Mouse (Mus musculus) midbrain, embryonic 16.5 days (tissue): ENCODE measurements around the gene Abcb9. TPM values are rescaled to one million over a fixed set of nuclear protein-coding genes. Genes with fewer than 3 reads are reported as not detected.

Experiments used
- ATAC-seq: fragments of 200-750 bp; cut with Nextera tagmentation; 2 replicates; pipeline ENCODE4 v1.8.0; 2017; ENCODE audit warnings: moderate TSS enrichment
- H3K27ac ChIP-seq: fragments of 300-500 bp; sonication (generic); 2 replicates; pipeline ENCODE4 v1.5.1; 2014; ENCODE audit warnings: mild to moderate bottlenecking, low read length, mixed read lengths
- H3K27me3 ChIP-seq: fragments of 300-500 bp; sonication (generic); 2 replicates; pipeline ENCODE4 v1.6.1; 2014; ENCODE audit warnings: low read depth, low read length, mixed read lengths; ENCODE audit not compliant: control insufficient read depth, insufficient read depth
- H3K36me3 ChIP-seq: fragments of 300-500 bp; sonication (generic); 2 replicates; pipeline ENCODE4 v1.6.1; 2014; ENCODE audit warnings: mild to moderate bottlenecking, low read length, moderate library complexity, mixed read lengths; ENCODE audit not compliant: control insufficient read depth, insufficient read depth
- H3K4me1 ChIP-seq: fragments of 300-500 bp; sonication (generic); 2 replicates; pipeline ENCODE4 v1.6.1; 2014; ENCODE audit warnings: mild to moderate bottlenecking, low read length, mixed read lengths; ENCODE audit not compliant: control insufficient read depth, insufficient read depth
- H3K4me2 ChIP-seq: fragments of 300-500 bp; sonication (generic); 2 replicates; pipeline ENCODE4 v1.6.1; 2014; ENCODE audit warnings: mild to moderate bottlenecking, low read length, mixed read lengths
- H3K4me3 ChIP-seq: fragments of 300-500 bp; sonication (generic); 2 replicates; pipeline ENCODE4 v1.5.1; 2014; ENCODE audit warnings: low read depth, mild to moderate bottlenecking, low read length, moderate library complexity, mixed read lengths
- H3K9ac ChIP-seq: fragments of 300-500 bp; sonication (generic); 2 replicates; pipeline ENCODE4 v1.6.1; 2014; ENCODE audit warnings: low read depth, low read length, mixed read lengths
- H3K9me3 ChIP-seq: fragments of 300-500 bp; sonication (generic); replicated peaks from 2 replicates; pipeline ENCODE4 v1.6.1; 2014; ENCODE audit warnings: mild to moderate bottlenecking, low read length, mixed read lengths; ENCODE audit not compliant: control insufficient read depth, poor library complexity, severe bottlenecking
- WGBS: fragments of 180-500 bp; shearing (Covaris S2); extraction: QIAGEN DNeasy Blood & Tissue Kit; methylation state at CpG from one replicate; pipeline ENCODE4 v1.1.7; 2014; 5-methylcytosine and 5-hydroxymethylcytosine counted together
- polyA plus RNA-seq: library from polyadenylated mRNA; unstranded; fragments of >200 nt; fragmentation: Nextera tagmentation; extraction: Ambion mirVana; gene quantifications from 2 replicates; pipeline ENCODE4 v1.2.1, GENCODE M21; 2015

Abcb9 gene
- polyA plus RNA-seq, 1 experiment from 2014 or later = 21.7 TPM

GRCm38 (mm10) chr5:124085513-124085912 lies 10.1 kb downstream of the Abcb9 start:
- no peaks in the 10 kb centered on the region for H3K9me3 ChIP-seq
- peaks cover 3% of the 10 kb centered on the region; the same call in 1 of the 2 replicates for H3K36me3 ChIP-seq
- no peak overlapping the region for H3K4me2 ChIP-seq
- H3K27me3 ChIP-seq = no peaks in the 10 kb centered on the region; the same call in 1 of the 2 replicates
- WGBS = 78% methylated on average over 3 of the region's 3 CpGs
- no peak overlapping the region for H3K27ac ChIP-seq
- no peaks in the 10 kb centered on the region for H3K4me1 ChIP-seq
- H3K9ac ChIP-seq = no peak overlapping the region
- ATAC-seq = no peak
- no peak overlapping the region for H3K4me3 ChIP-seq

DNA sequence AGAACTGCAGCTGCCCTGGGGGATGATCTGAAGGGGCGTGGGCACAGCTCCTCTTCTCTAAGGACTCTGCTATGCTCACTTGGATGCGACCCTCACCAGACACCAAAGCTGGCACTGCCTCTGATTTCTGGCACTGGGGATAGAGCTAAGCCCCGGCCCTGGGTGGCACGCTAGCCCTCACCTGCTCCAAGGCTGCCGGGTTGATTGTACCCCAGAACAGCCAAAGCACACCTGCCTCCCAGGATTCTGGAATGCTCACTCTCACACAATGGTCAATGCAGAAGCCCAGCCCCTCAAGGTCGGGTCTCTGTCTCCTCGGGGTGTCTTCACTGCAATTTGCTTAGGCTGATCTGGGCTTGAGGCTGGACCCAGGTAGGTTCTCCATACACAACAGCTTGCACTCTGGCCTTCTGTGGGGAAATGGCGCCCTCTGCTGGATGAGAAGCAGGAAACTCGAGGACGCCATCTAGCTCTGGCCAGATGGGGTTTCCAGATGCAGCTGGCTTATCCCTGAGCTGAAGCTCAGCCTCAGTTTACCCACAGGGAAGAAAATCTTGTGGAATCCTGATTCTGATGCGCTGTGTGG lies 10.9 kb downstream of the Abcb9 start:
- Histone ChIP-seq H3K9me3 (no peaks in the 10 kb centered on the region), H3K9ac (no peak overlapping the region), H3K4me1 (no peaks in the 10 kb centered on the region), H3K36me3 (peaks cover 2% of the 10 kb centered on the region; the same call in 1 of the 2 replicates), H3K4me3 (no peak overlapping the region), H3K27ac (no peak overlapping the region), H3K4me2 (no peak overlapping the region), H3K27me3 (no peaks in the 10 kb centered on the region; the same call in 1 of the 2 replicates)
- 0 out of 2 replicates have a peak, but pooled peaks have one; percentile 15 for ATAC-seq
- WGBS = 39% methylated on average over 11 of the region's 11 CpGs

GRCm38 (mm10) chr5:124083850-124084587 lies 11.6 kb downstream of the Abcb9 start:
- Histone ChIP-seq H3K9me3 (no peaks in the 10 kb centered on the region), H3K27ac (no peak overlapping the region), H3K9ac (no peak overlapping the region), H3K4me1 (no peaks in the 10 kb centered on the region), H3K4me2 (no peak overlapping the region), H3K4me3 (no peak overlapping the region), H3K27me3 (no peaks in the 10 kb centered on the region; the same call in 1 of the 2 replicates), H3K36me3 (no peaks in the 10 kb centered on the region)
- ATAC-seq = no peak
- WGBS = 86% methylated on average over 14 of the region's 14 CpGs

GRCm38 (mm10) chr5:124082941-124083688 lies 12.5 kb downstream of the Abcb9 start:
- H3K9ac ChIP-seq = no peak overlapping the region
- no peaks in the 10 kb centered on the region for H3K36me3 ChIP-seq
- no peak overlapping the region for H3K4me3 ChIP-seq
- H3K27ac ChIP-seq = no peak overlapping the region
- H3K4me1 ChIP-seq = no peaks in the 10 kb centered on the region
- H3K4me2 ChIP-seq = no peak overlapping the region
- H3K27me3 ChIP-seq = no peaks in the 10 kb centered on the region; the same call in 1 of the 2 replicates
- H3K9me3 ChIP-seq = no peaks in the 10 kb centered on the region
- WGBS = 90% methylated on average over 17 of the region's 17 CpGs
- no peak for ATAC-seq

DNA sequence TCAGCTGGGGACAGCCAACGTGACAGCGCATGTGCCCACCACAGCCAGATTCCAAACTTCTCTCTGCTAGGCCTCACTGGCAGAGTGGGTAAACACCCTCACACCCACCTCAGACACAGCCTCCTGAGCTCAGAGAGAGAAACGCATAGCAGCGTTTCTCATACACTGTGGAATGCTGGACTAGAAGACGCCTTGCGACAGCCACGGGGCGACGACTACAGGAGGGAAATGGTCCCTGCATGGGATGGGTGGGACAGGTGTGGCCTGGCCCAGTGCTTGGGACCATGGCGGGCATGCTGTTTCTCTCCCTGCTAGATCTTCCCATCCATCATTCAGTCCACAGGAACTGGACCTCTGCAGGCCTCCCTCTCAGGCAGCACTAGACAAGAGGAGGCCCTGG lies 13.2 kb downstream of the Abcb9 start:
- H3K9me3 ChIP-seq = no peaks in the 10 kb centered on the region

DNA sequence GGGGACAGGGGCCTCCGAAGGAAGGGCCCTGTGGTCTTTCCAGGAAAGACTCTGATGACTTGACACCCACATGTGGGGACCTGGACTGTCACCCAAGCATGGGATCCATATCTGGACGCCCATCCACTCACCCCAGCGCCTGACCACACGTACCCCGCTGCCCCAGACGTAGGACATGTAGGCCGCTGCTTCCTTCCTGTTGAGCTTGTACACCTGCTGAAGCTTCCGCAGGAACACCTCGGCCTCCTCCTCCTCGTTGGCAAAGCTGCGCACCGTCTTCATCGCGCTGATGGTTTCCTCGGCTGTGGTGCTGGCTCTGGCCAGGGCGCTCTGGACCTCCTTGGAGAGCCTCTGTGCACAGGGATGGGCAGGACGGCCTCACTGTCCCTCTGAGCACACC lies 15.7 kb downstream of the Abcb9 start:
- WGBS = 94% methylated on average over 17 of the region's 17 CpGs
- Histone ChIP-seq H3K27ac (no peak overlapping the region), H3K9ac (no peak overlapping the region), H3K27me3 (no peaks in the 10 kb centered on the region), H3K9me3 (no peaks in the 10 kb centered on the region), H3K4me3 (no peak overlapping the region), H3K4me1 (no peaks in the 10 kb centered on the region), H3K4me2 (no peak overlapping the region), H3K36me3 (no peaks in the 10 kb centered on the region)
- ATAC-seq = no peak

More for the DNA sequence above, 13.2 kb downstream of the Abcb9 start:
- H3K9ac ChIP-seq = no peak overlapping the region; the same call in 1 of the 2 replicates
- H3K36me3 ChIP-seq = no peaks in the 10 kb centered on the region
- 92% methylated on average over 10 of the region's 10 CpGs for WGBS
- ATAC-seq = no peak
- H3K4me1 ChIP-seq = no peaks in the 10 kb centered on the region
- H3K4me2 ChIP-seq = no peak overlapping the region
- H3K27ac ChIP-seq = no peak overlapping the region
- no peak overlapping the region for H3K4me3 ChIP-seq
- H3K27me3 ChIP-seq = no peaks in the 10 kb centered on the region; the same call in 1 of the 2 replicates

DNA sequence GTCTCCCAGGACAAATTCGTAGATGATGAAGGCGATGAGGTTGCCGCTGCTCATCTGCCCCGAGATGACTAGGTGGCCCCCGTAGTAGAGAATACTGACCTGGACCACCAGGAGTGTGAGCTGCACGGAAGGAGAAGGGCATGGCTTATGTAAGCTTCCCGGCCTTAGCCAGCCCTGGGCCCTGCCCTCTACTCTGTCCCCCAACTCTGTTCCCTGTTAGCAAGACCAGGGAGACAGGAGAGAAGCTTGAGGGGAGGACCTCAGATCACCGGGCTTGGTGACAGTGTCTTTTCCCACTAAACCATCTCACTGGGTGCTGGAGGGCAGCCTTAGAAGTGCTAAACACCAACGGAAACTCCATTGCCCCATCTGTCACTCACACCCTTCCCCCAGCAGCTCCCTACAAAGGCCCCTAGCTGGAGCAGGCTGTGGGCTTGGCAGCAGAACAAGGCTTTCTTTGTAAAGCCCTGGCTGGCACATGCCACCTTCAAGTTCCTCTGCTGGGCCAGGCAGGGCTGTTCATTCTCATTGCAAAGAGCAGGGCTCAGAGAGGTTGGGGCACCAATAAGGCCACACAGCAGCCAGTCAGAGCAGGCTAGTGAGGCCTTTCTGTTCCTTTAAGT lies 16.7 kb downstream of the Abcb9 start:
- 63% methylated on average over 9 of the region's 9 CpGs for WGBS
- Histone ChIP-seq H3K27ac (peak overlapping the region; percentile 60), H3K4me1 (no peaks in the 10 kb centered on the region), H3K4me3 (no peak overlapping the region), H3K9me3 (no peaks in the 10 kb centered on the region), H3K36me3 (no peaks in the 10 kb centered on the region), H3K4me2 (no peak overlapping the region), H3K9ac (no peak overlapping the region), H3K27me3 (no peaks in the 10 kb centered on the region)
- ATAC-seq = peak; percentile 81

DNA sequence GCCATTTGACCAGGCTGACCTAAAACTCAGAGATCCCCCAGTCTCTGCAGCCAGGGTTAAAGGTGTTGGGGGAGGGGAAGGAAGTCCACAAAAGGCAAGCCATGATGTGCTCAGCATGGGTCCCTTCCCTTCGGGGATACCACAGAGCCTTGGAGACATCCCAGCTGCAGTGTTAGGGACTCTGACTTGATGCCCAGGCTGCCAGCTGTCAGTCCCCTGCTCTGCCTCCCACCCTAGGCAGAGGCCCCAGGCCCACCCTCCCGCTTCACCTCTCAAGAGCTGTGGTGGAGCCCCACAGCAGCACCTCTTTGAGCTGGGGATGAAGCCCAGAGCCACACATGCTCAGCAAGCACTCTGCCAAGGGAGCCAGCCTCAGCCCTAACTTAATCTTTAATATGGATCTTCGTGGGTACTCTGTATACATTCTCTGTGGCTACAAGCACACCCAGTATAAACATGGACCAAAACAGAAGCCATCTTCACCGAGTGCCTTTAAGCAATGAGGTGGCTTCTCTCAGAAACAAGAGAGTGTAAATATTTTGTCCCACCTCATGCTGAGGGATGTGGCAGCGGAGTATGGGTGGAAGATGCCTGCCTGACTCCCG lies 17.6 kb downstream of the Abcb9 start:
- H3K36me3 ChIP-seq = no peaks in the 10 kb centered on the region
- ATAC-seq = no peak
- H3K9ac ChIP-seq = no peak overlapping the region
- H3K27ac ChIP-seq = no peak overlapping the region
- WGBS = 54% methylated on average over 6 of the region's 6 CpGs
- no peak overlapping the region for H3K4me3 ChIP-seq
- no peak overlapping the region for H3K4me2 ChIP-seq
- H3K27me3 ChIP-seq = no peaks in the 10 kb centered on the region
- H3K9me3 ChIP-seq = no peaks in the 10 kb centered on the region
- no peaks in the 10 kb centered on the region for H3K4me1 ChIP-seq
